Mouse (Mus musculus) lung, postnatal 0 days (tissue): Measurements from ENCODE around the gene Ap4e1.

Source experiments
- CTCF ChIP-seq: IDR thresholded peaks from 2 replicates; pipeline ENCODE4 v1.5.1; 2016; ENCODE audit warnings: antibody characterized with exemption, mild to moderate bottlenecking
- EP300 ChIP-seq: IDR thresholded peaks from 2 replicates; pipeline ENCODE4 v1.6.1; 2016; ENCODE audit warnings: antibody characterized with exemption, mild to moderate bottlenecking, control low read depth

- TF ChIP-seq CTCF, result no peak
- no peak for TF ChIP-seq EP300
Observed at GRCm38 (mm10) chr2:126961696-126962095, 46.8 kb upstream of the Ap4e1 start.
